Mouse (Mus musculus) urinary bladder, postnatal 4 days (tissue): Measurements from ENCODE around the gene Ube2a.

ENCODE experiments used
- DNase-seq, 2 experiments: peaks; one replicate each; pipeline ENCODE4 v3.0.0; 2021 to 2022; ENCODE audit warnings: low spot score in 2 of 2

Gene Ube2a

GRCm38 (mm10) chrX:36901655-36902054 is 28.0 kb downstream of the Ube2a start:
- DNase-seq = no peak

- DNase-seq = peak in 1 of 2 experiments; percentile 16
Observed at GRCm38 (mm10) chrX:36902321-36903114, 28.8 kb downstream of the Ube2a start, which contains the start of gene Nkrf. TSS of gene Nkrf (minus strand) at chrX:36902899.

GRCm38 (mm10) chrX:36903115-36903768 is 29.5 kb downstream of the Ube2a start:
- peak; percentile 84 to 87 for DNase-seq

GRCm38 (mm10) chrX:36906539-36906938 is 32.8 kb downstream of the Ube2a start:
- DNase-seq = no peak

- no peak for DNase-seq
Observed at GRCm38 (mm10) chrX:36911343-36911742, 37.6 kb downstream of the Ube2a start.

GRCm38 (mm10) chrX:36917749-36918148 is 44.0 kb downstream of the Ube2a start:
- no peak for DNase-seq

- DNase-seq = no peak
Observed at GRCm38 (mm10) chrX:36921346-36921745, 47.6 kb downstream of the Ube2a start.

GRCm38 (mm10) chrX:36928791-36929190 is 55.1 kb downstream of the Ube2a start:
- DNase-seq = no peak

GRCm38 (mm10) chrX:36929694-36930093 is 56.0 kb downstream of the Ube2a start:
- DNase-seq = no peak

- DNase-seq = no peak
Observed at GRCm38 (mm10) chrX:36930574-36930973, 56.9 kb downstream of the Ube2a start.
